In the genomic region with DNA sequence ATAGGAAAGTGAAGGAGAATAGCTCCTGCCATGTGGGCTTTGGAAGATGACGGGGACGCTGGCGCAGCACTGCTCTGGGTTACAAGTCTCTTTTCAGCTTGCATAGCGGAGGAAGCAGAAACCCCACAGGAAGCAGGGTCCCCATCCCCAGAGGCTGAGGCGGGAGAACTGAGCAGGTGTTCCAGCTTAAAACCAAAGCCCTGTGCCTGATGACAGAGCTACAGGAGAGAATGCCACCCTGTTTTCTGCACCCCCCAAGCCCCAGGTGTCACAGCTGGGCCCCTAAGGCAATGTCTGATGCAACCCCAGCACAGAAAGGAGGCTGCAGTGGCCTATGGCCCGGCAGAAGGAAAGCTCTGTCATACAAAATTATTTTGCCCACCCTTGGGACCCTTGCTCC, we compare ENCODE assay signal across 10 mouse cellular contexts. TPM values are rescaled to one million over a fixed set of nuclear protein-coding genes. Genes with fewer than 3 reads are reported as not detected.
DNase-seq lines count a peak whose midpoint lies in the region; ATAC-seq and TF ChIP-seq lines count a peak whose summit lies in the region.
"Had no signal": no experiment of that assay in that cellular context is flagged by ENCODE, and none has a peak within 500 bp of the region (broad histone marks: within the 10 kb centered on the region; RNA-seq: fewer than 3 reads in every experiment).

No protein-coding gene starts in this region.

- no peaks in the 10 kb centered on the region for H3K27me3 ChIP-seq in hindbrain, embryonic 10.5 days (ENCODE audit: insufficient read depth, poor library complexity, severe bottlenecking)
- H3K27me3 ChIP-seq in hindbrain, embryonic 14.5 days (ENCODE audit: control insufficient read depth, insufficient read depth, low read length): no peaks in the 10 kb centered on the region
- H3K27me3 ChIP-seq in stomach, embryonic 14.5 days (ENCODE audit: control insufficient read depth, insufficient read depth, low read length): no peaks in the 10 kb centered on the region
- no peaks in the 10 kb centered on the region for H3K27me3 ChIP-seq in stomach, postnatal 0 days (ENCODE audit: control insufficient read depth, insufficient read depth, low read length)

- no peak for TF ChIP-seq CTCF in stomach, postnatal 0 days (IDR thresholded peaks at IDR 0.05; ENCODE audit: low read depth)

- 52% methylated on average over 6 of the region's 6 CpGs for WGBS in hindbrain, embryonic 10.5 days
- 51% methylated on average over 6 of the region's 6 CpGs for WGBS in hindbrain, embryonic 14.5 days
- WGBS in stomach, embryonic 14.5 days: 65% methylated on average over 6 of the region's 6 CpGs
- 67% methylated on average over 6 of the region's 6 CpGs for WGBS in stomach, postnatal 0 days

- H3K4me2 ChIP-seq in hindbrain, embryonic 14.5 days (replicated peaks): no peak overlapping the region
- H3K4me2 ChIP-seq in stomach, embryonic 14.5 days (replicated peaks; ENCODE audit: low read depth, low read length): no peak overlapping the region
- H3K4me2 ChIP-seq in stomach, postnatal 0 days (replicated peaks; ENCODE audit: low read depth): no peak overlapping the region

- no peak for DNase-seq in hindbrain, embryonic 10.5 days (ENCODE audit: low spot score)
- DNase-seq in hindbrain, embryonic 14.5 days (ENCODE audit: low spot score): no peak
- DNase-seq in stomach, postnatal 0 days (ENCODE audit: low spot score): no peak
- peak; percentile 79 for DNase-seq in thymus, postnatal 4 days
- no peak for DNase-seq in urinary bladder, postnatal 10 days (ENCODE audit: low spot score)
- DNase-seq in layer of hippocampus, postnatal 10 days (ENCODE audit: low spot score in 2 of 2): no peak

- H3K9ac ChIP-seq in hindbrain, embryonic 14.5 days: no peak overlapping the region
- H3K9ac ChIP-seq in stomach, embryonic 14.5 days (replicated peaks; ENCODE audit: low read depth, low read length): no peak overlapping the region
- H3K9ac ChIP-seq in stomach, postnatal 0 days (ENCODE audit: low read length): no peak overlapping the region

- peaks cover 17% of the 10 kb centered on the region for H3K4me1 ChIP-seq in hindbrain, embryonic 10.5 days (replicated peaks)
- H3K4me1 ChIP-seq in hindbrain, embryonic 14.5 days (replicated peaks; ENCODE audit: control insufficient read depth, insufficient read depth, low read length): 0 out of 2 replicates have a peak, but pooled peaks cover 3% of the 10 kb centered on the region
- 0 out of 2 replicates have a peak, but pooled peaks cover 7% of the 10 kb centered on the region for H3K4me1 ChIP-seq in stomach, embryonic 14.5 days (ENCODE audit: control insufficient read depth, insufficient read depth, low read length)
- no peaks in the 10 kb centered on the region for H3K4me1 ChIP-seq in stomach, postnatal 0 days (replicated peaks; ENCODE audit: control insufficient read depth, insufficient read depth)

- no peaks in the 10 kb centered on the region for H3K36me3 ChIP-seq in hindbrain, embryonic 10.5 days
- no peaks in the 10 kb centered on the region for H3K36me3 ChIP-seq in hindbrain, embryonic 14.5 days (replicated peaks; ENCODE audit: control insufficient read depth, insufficient read depth)
- no peaks in the 10 kb centered on the region for H3K36me3 ChIP-seq in stomach, embryonic 14.5 days (ENCODE audit: control insufficient read depth, insufficient read depth, low read length)
- no peaks in the 10 kb centered on the region for H3K36me3 ChIP-seq in stomach, postnatal 0 days (ENCODE audit: control insufficient read depth, insufficient read depth, low read length)

- no peak overlapping the region for H3K4me3 ChIP-seq in hindbrain, embryonic 10.5 days
- H3K4me3 ChIP-seq in hindbrain, embryonic 14.5 days (replicated peaks; ENCODE audit: low read length): no peak overlapping the region
- H3K4me3 ChIP-seq in stomach, embryonic 14.5 days (ENCODE audit: low read depth, low read length): no peak overlapping the region
- no peak overlapping the region for H3K4me3 ChIP-seq in stomach, postnatal 0 days (ENCODE audit: low read depth, low read length)

- TF ChIP-seq EP300 in stomach, postnatal 0 days (optimal IDR thresholded peaks at IDR 0.05): no peak

- H3K9me3 ChIP-seq in hindbrain, embryonic 10.5 days: no peaks in the 10 kb centered on the region
- no peaks in the 10 kb centered on the region for H3K9me3 ChIP-seq in hindbrain, embryonic 14.5 days (ENCODE audit: control insufficient read depth, low read length)
- no peaks in the 10 kb centered on the region for H3K9me3 ChIP-seq in stomach, embryonic 14.5 days (ENCODE audit: control insufficient read depth, low read depth, low read length)
- H3K9me3 ChIP-seq in stomach, postnatal 0 days (ENCODE audit: control insufficient read depth, low read length): no peaks in the 10 kb centered on the region

- ATAC-seq in hindbrain, embryonic 14.5 days (ENCODE audit: low FRiP score): no peak
- ATAC-seq in stomach, embryonic 14.5 days (ENCODE audit: insufficient number of reproducible peaks, insufficient read depth, low FRiP score, low read depth): no peak
- ATAC-seq in stomach, postnatal 0 days (ENCODE audit: low FRiP score, low TSS enrichment): no peak
- ATAC-seq in inflammation-experienced regulatory T-cells, adult 6 months: peak; percentile 52

- peak overlapping the region; percentile 68 for H3K27ac ChIP-seq in hindbrain, embryonic 10.5 days
- no peak overlapping the region for H3K27ac ChIP-seq in hindbrain, embryonic 14.5 days
- 0 out of 2 replicates have a peak overlapping the region, but pooled peaks have one; percentile 0 for H3K27ac ChIP-seq in stomach, embryonic 14.5 days (ENCODE audit: low read length)
- no peak overlapping the region for H3K27ac ChIP-seq in stomach, postnatal 0 days (replicated peaks)

RNA-seq across cellular contexts. Expression of gene Ttll10, which starts 11.1 kb away (rescaled TPM):
- 0.27 and 0.30 TPM in 2 replicates for polyA plus RNA-seq in hindbrain, embryonic 10.5 days (2016; fragmentation: Nextera tagmentation; extraction: Ambion mirVana)
- 0.11 TPM in 1 of 2 replicates, not detected in the other for polyA plus RNA-seq in hindbrain, embryonic 14.5 days (2014; fragmentation: Nextera tagmentation; extraction: Ambion mirVana)
- polyA plus RNA-seq in stomach, embryonic 14.5 days (2014; fragmentation: Nextera tagmentation; extraction: Ambion mirVana): 6.0 and 6.2 TPM in 2 replicates
- 2.7 TPM in 2 replicates for polyA plus RNA-seq in stomach, postnatal 0 days (2015; fragmentation: Nextera tagmentation; extraction: Ambion mirVana)
- 1 to 10 TPM in 1 of 3 experiments, under 1 TPM in 2; 0.26 to 1.1 (median 0.55) TPM for polyA plus RNA-seq in inflammation-experienced regulatory T-cells, adult 6 months (2017; shearing (Covaris generic))
- under 1 TPM; 0.13 to 0.16 TPM for total RNA-seq in layer of hippocampus, postnatal 10 days (2021)
- total RNA-seq: megakaryocyte, adult 5-6 weeks had no signal

RNA-seq across cellular contexts. Expression of gene 9430015G10Rik, which starts 39.5 kb away (rescaled TPM):
- 62.3 and 72.7 TPM in 2 replicates for polyA plus RNA-seq in hindbrain, embryonic 10.5 days (2016; fragmentation: Nextera tagmentation; extraction: Ambion mirVana)
- polyA plus RNA-seq in hindbrain, embryonic 14.5 days (2014; fragmentation: Nextera tagmentation; extraction: Ambion mirVana): 29.1 and 30.5 TPM in 2 replicates
- 35.9 and 38.4 TPM in 2 replicates for polyA plus RNA-seq in stomach, embryonic 14.5 days (2014; fragmentation: Nextera tagmentation; extraction: Ambion mirVana)
- 4.9 and 5.4 TPM in 2 replicates for polyA plus RNA-seq in stomach, postnatal 0 days (2015; fragmentation: Nextera tagmentation; extraction: Ambion mirVana)
- 10 to 100 TPM in 2 of 3 experiments, 1 to 10 TPM in 1; 8.6 to 32.7 (median 20.0) TPM for polyA plus RNA-seq in inflammation-experienced regulatory T-cells, adult 6 months (2017; shearing (Covaris generic))
- 10 to 100 TPM; 22.6 to 28.9 TPM for total RNA-seq in layer of hippocampus, postnatal 10 days (2021)

RNA-seq across cellular contexts. Expression of gene Tnfrsf18, which starts 44.3 kb away (rescaled TPM):
- 1.3 and 1.4 TPM in 2 replicates for polyA plus RNA-seq in hindbrain, embryonic 10.5 days (2016; fragmentation: Nextera tagmentation; extraction: Ambion mirVana)
- 1.9 and 2.3 TPM in 2 replicates for polyA plus RNA-seq in hindbrain, embryonic 14.5 days (2014; fragmentation: Nextera tagmentation; extraction: Ambion mirVana)
- polyA plus RNA-seq in stomach, embryonic 14.5 days (2014; fragmentation: Nextera tagmentation; extraction: Ambion mirVana): 2.7 and 3.2 TPM in 2 replicates
- polyA plus RNA-seq in stomach, postnatal 0 days (2015; fragmentation: Nextera tagmentation; extraction: Ambion mirVana): 2.2 and 3.3 TPM in 2 replicates
- 100 to 1,000 TPM; 603 to 779 (median 637) TPM for polyA plus RNA-seq in inflammation-experienced regulatory T-cells, adult 6 months (2017; shearing (Covaris generic))
- not detected for total RNA-seq in layer of hippocampus, postnatal 10 days (2021)
- total RNA-seq: layer of hippocampus, postnatal 25 days had no signal

RNA-seq across cellular contexts. Expression of gene Tnfrsf4, which starts 56.6 kb away (rescaled TPM):
- 0.30 and 1.3 TPM in 2 replicates for polyA plus RNA-seq in hindbrain, embryonic 10.5 days (2016; fragmentation: Nextera tagmentation; extraction: Ambion mirVana)
- polyA plus RNA-seq in hindbrain, embryonic 14.5 days (2014; fragmentation: Nextera tagmentation; extraction: Ambion mirVana): 0.79 TPM in 1 of 2 replicates, not detected in the other
- 0.34 and 0.41 TPM in 2 replicates for polyA plus RNA-seq in stomach, embryonic 14.5 days (2014; fragmentation: Nextera tagmentation; extraction: Ambion mirVana)
- 0.21 and 0.48 TPM in 2 replicates for polyA plus RNA-seq in stomach, postnatal 0 days (2015; fragmentation: Nextera tagmentation; extraction: Ambion mirVana)
- polyA plus RNA-seq in inflammation-experienced regulatory T-cells, adult 6 months (2017; shearing (Covaris generic)): 100 to 1,000 TPM; 682 to 810 (median 720) TPM
- total RNA-seq in layer of hippocampus, postnatal 10 days (2021): 1 to 10 TPM; 1.2 to 2.2 TPM

Comparison
In these comparisons a context has a peak if more than half of its experiments do, and no peak if none do; other contexts are left out.
1. H3K27ac ChIP-seq: peak in hindbrain, embryonic 10.5 days (single experiment) and stomach, embryonic 14.5 days (single experiment); none in hindbrain, embryonic 14.5 days (single experiment) and stomach, postnatal 0 days (single experiment).
2. RNA of gene Tnfrsf18, which starts 44.3 kb away (polyA plus RNA-seq): 603 to 779 TPM in inflammation-experienced regulatory T-cells, adult 6 months; 2.2 to 3.3 TPM in stomach, postnatal 0 days, 2.7 to 3.2 TPM in stomach, embryonic 14.5 days, 1.9 to 2.3 TPM in hindbrain, embryonic 14.5 days and 1.3 to 1.4 TPM in hindbrain, embryonic 10.5 days; every median in the first group is over 100 times any median in the second.